Mouse (Mus musculus) spleen, adult 2 months (tissue): ENCODE results near the gene Gm20518.

Experiments
- CTCF ChIP-seq: fragments of 200-500 bp; IDR thresholded peaks from 2 replicates; pipeline ENCODE4 v1.5.1; 2011; ENCODE audit warnings: mild to moderate bottlenecking, inconsistent platforms; ENCODE audit not compliant: insufficient read depth, insufficient read length, insufficient replicate concordance; ENCODE audit errors: extremely low read depth
- POLR2A ChIP-seq: fragments of 200-500 bp; IDR thresholded peaks from 2 replicates; pipeline ENCODE4 v1.6.1; 2011; ENCODE audit warnings: low read depth, low read length, inconsistent platforms

DNA sequence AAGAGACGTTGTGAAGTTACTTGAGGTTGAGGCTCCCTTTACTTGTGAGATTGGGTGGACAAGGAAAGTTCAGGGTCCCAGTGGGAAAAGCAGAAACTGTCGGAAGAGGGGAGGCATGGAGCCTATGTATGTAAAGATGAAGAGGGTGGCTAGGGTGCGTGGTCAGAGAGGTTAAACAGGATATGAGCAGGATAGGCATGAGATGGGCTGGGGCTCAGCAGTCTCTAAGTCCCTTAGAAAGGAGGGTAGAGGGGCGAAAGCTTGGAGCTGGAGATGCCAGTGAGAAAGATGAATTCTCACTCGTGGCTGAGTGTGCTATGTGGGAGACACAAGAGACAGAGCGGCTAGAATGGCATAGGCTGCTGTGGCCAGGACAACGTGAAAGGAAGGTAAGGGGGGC, 58.6 kb downstream of the Gm20518 start, which contains the start of gene B830017H08Rik:
- TF ChIP-seq CTCF (no peak), POLR2A (no peak)
